Mouse (Mus musculus): ENCODE results near the gene Lmod3. TPM values are rescaled to one million over a fixed set of nuclear protein-coding genes. Genes with fewer than 3 reads are reported as not detected.

Gene Lmod3
- polyA plus RNA-seq, 1 experiment from 2014 or later, result not detected

DNA sequence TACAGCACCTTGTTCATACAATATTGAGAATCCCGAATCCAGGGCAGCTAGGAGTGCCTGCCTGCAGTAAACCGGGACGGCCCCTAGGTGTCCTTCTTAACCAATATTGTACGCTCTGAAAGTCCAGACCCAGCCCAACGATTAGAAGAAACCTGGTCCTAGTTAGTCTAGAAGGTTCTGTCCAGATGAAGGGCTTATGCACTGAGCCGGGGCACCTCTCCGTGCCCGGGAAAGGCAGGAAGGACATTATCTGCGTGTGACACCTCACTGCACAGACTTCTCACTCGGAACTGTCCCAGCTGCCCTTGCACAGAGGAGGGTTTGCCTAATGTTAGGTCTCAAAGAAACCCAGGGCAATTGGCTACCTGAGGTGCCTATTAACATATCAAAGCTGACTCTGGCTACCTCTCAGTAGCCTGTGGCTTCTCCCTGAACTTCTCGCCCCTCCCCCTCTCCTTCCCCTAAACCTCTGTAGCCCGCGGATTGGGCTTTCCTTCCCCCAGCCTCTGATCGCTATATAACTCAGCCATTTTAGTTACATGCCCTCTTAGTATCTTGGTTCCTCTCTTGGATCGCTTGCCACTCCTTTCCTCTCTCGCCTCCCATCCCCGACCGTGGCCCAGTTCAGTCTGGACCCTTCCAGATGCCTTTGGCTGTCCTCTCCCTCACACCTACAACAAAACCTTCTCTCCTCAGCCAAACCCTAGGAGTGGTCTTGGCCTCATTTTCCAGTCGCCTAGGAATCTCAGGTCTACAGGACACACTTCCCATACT is 25.6 kb upstream of the Lmod3 start:
- Histone ChIP-seq H3K9ac (ENCODE audit: low read depth, low read length) (peak overlapping the region; percentile 52), H3K36me3 (ENCODE audit: control insufficient read depth, insufficient read depth, low read length) (no peaks in the 10 kb centered on the region), H3K4me2 (ENCODE audit: low read length) (peak overlapping the region; percentile 65), H3K9me3 (replicated peaks; ENCODE audit: control insufficient read depth, low read length, poor library complexity, severe bottlenecking) (no peaks in the 10 kb centered on the region), H3K4me3 (ENCODE audit: low read depth, low read length) (peak overlapping the region; percentile 24), H3K4me1 (ENCODE audit: control insufficient read depth, insufficient read depth, low read length) (peaks cover 12% of the 10 kb centered on the region), H3K27ac (ENCODE audit: low read length) (no peak overlapping the region), H3K27me3 (ENCODE audit: control insufficient read depth, insufficient read depth, low read depth, low read length) (0 out of 2 replicates have a peak, but pooled peaks cover 2% of the 10 kb centered on the region)
- WGBS, result 4% methylated on average over 19 of the region's 19 CpGs
- peak; percentile 87 for ATAC-seq

DNA sequence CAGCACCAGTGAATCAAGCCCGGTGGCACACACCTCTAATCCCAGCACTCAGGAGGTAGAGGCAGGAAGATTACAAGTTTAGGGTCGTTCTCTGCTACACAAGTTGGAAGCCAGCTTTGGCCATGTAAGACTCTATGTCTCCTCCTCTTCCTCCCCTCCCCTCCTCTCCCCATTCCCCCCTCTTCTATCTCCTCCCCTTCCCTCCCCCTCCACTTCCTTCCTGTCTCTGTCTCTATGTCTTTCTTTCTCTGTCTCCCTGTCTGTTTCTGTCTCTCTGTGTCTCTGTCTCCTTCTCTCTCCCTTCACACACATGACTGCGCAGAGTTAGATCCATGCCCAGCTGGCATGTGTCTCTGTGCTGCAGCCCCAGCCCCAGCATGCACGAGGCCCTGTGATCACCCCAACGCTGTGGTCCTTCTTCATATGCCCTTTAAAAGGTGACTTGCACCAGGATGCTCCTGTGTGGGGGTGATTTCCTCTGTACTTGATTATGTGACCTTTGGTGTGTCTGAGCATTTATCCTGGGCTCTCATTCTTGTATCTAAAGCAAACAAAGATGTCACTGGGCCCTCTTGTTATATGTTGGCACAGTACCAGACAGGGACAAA is 24.4 kb upstream of the Lmod3 start:
- ATAC-seq, result no peak
- no peaks in the 10 kb centered on the region for H3K9me3 ChIP-seq (replicated peaks; ENCODE audit: control insufficient read depth, low read length, poor library complexity, severe bottlenecking)
- H3K27ac ChIP-seq (ENCODE audit: low read length), result no peak overlapping the region
- 0 out of 2 replicates have a peak, but pooled peaks cover 2% of the 10 kb centered on the region for H3K27me3 ChIP-seq (ENCODE audit: control insufficient read depth, insufficient read depth, low read depth, low read length)
- 68% methylated on average over 5 of the region's 5 CpGs for WGBS
- H3K4me3 ChIP-seq (ENCODE audit: low read depth, low read length), result no peak overlapping the region
- H3K4me1 ChIP-seq (ENCODE audit: control insufficient read depth, insufficient read depth, low read length), result peaks cover 12% of the 10 kb centered on the region
- no peaks in the 10 kb centered on the region for H3K36me3 ChIP-seq (ENCODE audit: control insufficient read depth, insufficient read depth, low read length)
- no peak overlapping the region for H3K4me2 ChIP-seq (ENCODE audit: low read length)
- H3K9ac ChIP-seq (ENCODE audit: low read depth, low read length), result no peak overlapping the region

DNA sequence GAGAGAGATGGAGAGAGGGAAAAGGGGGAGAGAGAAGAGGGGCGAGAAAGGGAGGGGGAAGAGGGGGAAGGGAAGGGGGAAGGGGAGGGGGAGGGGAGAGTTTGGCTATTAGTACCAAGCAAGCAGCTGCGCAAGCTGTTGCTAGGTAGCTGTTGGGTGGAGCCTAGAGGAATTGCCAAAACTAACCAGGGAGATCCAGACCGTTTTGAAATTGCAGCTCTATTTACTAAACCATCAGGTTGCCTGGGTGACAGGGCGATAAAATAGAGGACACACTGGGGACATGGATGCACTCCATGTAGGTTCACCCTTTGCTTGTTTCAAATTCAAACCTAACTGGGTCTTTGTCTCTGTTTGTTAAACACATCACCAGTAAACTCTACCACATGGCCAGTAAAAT is 23.8 kb upstream of the Lmod3 start:
- no peak for ATAC-seq
- Histone ChIP-seq H3K4me2 (ENCODE audit: low read length) (no peak overlapping the region), H3K9ac (ENCODE audit: low read depth, low read length) (no peak overlapping the region), H3K36me3 (ENCODE audit: control insufficient read depth, insufficient read depth, low read length) (no peaks in the 10 kb centered on the region), H3K4me3 (ENCODE audit: low read depth, low read length) (no peak overlapping the region), H3K27me3 (ENCODE audit: control insufficient read depth, insufficient read depth, low read depth, low read length) (peaks cover 2% of the 10 kb centered on the region; the same call in 1 of the 2 replicates), H3K9me3 (replicated peaks; ENCODE audit: control insufficient read depth, low read length, poor library complexity, severe bottlenecking) (no peaks in the 10 kb centered on the region), H3K4me1 (ENCODE audit: control insufficient read depth, insufficient read depth, low read length) (peaks cover 12% of the 10 kb centered on the region), H3K27ac (ENCODE audit: low read length) (no peak overlapping the region)
- WGBS, result 29% methylated on average over 4 of the region's 4 CpGs

DNA sequence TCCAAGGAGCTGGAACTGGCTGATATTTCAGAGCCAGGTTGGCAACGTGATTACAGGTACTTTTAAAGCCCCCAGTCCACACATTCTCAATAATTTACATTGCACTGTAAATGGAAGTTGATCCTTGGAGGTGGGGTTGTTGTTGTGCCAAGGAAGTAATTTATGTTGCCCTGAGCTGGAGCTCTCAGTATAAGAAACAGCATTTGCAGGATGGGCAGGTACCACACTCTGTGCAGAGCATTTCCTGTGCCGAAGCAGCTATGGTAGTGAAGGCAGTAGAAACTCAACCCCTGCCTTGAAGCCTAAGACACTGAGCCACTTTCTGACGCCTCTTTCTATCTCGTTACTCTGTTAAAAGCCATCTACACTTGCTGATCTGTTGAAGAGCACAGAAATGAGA is 23.2 kb upstream of the Lmod3 start:
- no peaks in the 10 kb centered on the region for H3K36me3 ChIP-seq (ENCODE audit: control insufficient read depth, insufficient read depth, low read length)
- no peak overlapping the region for H3K4me3 ChIP-seq (ENCODE audit: low read depth, low read length)
- no peak overlapping the region for H3K4me2 ChIP-seq (ENCODE audit: low read length)
- H3K9ac ChIP-seq (ENCODE audit: low read depth, low read length), result no peak overlapping the region
- H3K27me3 ChIP-seq (ENCODE audit: control insufficient read depth, insufficient read depth, low read depth, low read length), result peaks cover 2% of the 10 kb centered on the region; the same call in 1 of the 2 replicates
- no peaks in the 10 kb centered on the region for H3K9me3 ChIP-seq (replicated peaks; ENCODE audit: control insufficient read depth, low read length, poor library complexity, severe bottlenecking)
- no peak overlapping the region for H3K27ac ChIP-seq (ENCODE audit: low read length)
- ATAC-seq, result no peak
- peaks cover 12% of the 10 kb centered on the region for H3K4me1 ChIP-seq (ENCODE audit: control insufficient read depth, insufficient read depth, low read length)
- 55% methylated on average over 4 of the region's 4 CpGs for WGBS

DNA sequence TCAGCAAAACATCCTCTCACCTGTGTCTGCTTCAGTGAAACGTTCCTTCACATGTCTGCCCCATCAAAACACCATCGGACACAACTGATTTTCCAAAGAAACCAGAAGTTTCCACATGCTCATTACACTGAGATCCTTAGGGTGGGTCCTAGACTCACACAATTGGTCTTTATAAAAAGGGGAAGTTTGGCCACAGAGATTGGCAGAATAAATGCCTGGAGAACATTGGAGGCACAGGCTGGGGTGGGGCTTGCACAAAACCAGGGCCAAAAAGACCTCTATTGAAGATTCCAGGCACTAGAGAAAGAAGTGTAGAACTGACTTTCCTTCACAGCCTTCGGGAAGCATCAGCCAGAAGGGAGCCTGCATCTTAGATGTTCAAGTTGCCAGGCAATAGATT is 21.2 kb upstream of the Lmod3 start:
- H3K27me3 ChIP-seq (ENCODE audit: control insufficient read depth, insufficient read depth, low read depth, low read length), result peaks cover 2% of the 10 kb centered on the region; the same call in 1 of the 2 replicates
- ATAC-seq, result no peak
- no peak overlapping the region for H3K27ac ChIP-seq (ENCODE audit: low read length)
- peaks cover 12% of the 10 kb centered on the region for H3K4me1 ChIP-seq (ENCODE audit: control insufficient read depth, insufficient read depth, low read length)
- 88% methylated on average over 3 of the region's 3 CpGs for WGBS
- H3K9ac ChIP-seq (ENCODE audit: low read depth, low read length), result no peak overlapping the region
- no peak overlapping the region for H3K4me3 ChIP-seq (ENCODE audit: low read depth, low read length)
- no peaks in the 10 kb centered on the region for H3K9me3 ChIP-seq (replicated peaks; ENCODE audit: control insufficient read depth, low read length, poor library complexity, severe bottlenecking)
- H3K36me3 ChIP-seq (ENCODE audit: control insufficient read depth, insufficient read depth, low read length), result no peaks in the 10 kb centered on the region
- no peak overlapping the region for H3K4me2 ChIP-seq (ENCODE audit: low read length)

DNA sequence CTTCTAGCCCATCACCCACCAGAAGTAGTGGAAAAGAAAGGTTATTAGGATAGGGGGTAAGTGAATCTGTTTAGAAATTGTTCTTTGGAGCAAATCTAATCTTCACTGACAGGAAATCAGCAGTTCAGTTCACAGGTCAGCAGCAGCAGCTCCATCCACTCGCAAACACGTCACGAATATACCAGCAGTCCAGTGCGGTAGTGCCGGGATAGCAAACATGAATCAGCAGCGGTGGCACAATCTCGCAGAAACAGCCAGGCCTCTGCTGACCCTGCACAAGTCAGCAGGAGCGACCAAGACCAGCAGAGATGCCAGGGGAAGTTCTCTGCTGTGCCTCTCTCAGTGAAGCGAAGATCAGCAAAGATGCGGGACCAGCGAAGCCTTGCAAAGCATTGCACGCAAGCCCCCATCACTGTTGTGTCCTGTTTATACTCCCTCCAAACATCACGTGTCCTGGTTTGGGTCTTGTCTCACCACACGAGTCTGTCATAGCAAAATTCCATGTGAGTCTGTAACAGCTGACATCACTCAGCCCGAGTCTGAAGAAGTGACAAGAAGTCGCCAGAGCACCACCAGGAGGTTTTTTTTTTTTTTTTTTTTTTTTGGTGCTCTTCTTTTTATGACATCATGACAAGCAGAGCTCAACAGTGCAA is 20.6 kb upstream of the Lmod3 start:
- no peak for ATAC-seq
- Histone ChIP-seq H3K9ac (ENCODE audit: low read depth, low read length) (no peak overlapping the region), H3K27ac (ENCODE audit: low read length) (no peak overlapping the region), H3K27me3 (ENCODE audit: control insufficient read depth, insufficient read depth, low read depth, low read length) (peaks cover 2% of the 10 kb centered on the region; the same call in 1 of the 2 replicates), H3K36me3 (ENCODE audit: control insufficient read depth, insufficient read depth, low read length) (no peaks in the 10 kb centered on the region), H3K4me1 (ENCODE audit: control insufficient read depth, insufficient read depth, low read length) (peaks cover 7% of the 10 kb centered on the region), H3K4me3 (ENCODE audit: low read depth, low read length) (no peak overlapping the region), H3K9me3 (replicated peaks; ENCODE audit: control insufficient read depth, low read length, poor library complexity, severe bottlenecking) (no peaks in the 10 kb centered on the region), H3K4me2 (ENCODE audit: low read length) (no peak overlapping the region)
- WGBS, result 82% methylated on average over 16 of the region's 16 CpGs

DNA sequence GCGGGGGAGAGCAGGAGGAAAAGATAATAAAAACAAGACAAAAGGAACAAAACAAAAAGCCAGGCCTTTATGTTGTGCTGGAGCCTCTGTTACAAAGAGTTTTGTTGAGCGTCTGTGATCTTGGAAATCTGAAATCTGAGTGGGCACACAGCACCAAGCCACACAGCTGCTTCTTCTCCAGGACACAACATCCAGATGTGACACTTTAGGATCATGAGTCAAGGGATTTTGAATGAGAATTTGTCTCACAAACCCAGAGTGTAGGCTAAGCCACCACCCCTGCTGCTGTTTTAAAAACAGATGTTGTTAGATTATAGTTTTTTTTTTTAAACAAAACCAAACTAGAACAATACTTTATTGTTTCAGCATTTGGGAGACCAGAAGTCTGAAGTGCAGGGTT is 19.8 kb upstream of the Lmod3 start:
- no peak overlapping the region for H3K4me2 ChIP-seq (ENCODE audit: low read length)
- no peaks in the 10 kb centered on the region for H3K36me3 ChIP-seq (ENCODE audit: control insufficient read depth, insufficient read depth, low read length)
- no peak overlapping the region for H3K4me3 ChIP-seq (ENCODE audit: low read depth, low read length)
- no peak overlapping the region for H3K9ac ChIP-seq (ENCODE audit: low read depth, low read length)
- no peak overlapping the region for H3K27ac ChIP-seq (ENCODE audit: low read length)
- no peak for ATAC-seq
- 0 out of 2 replicates have a peak, but pooled peaks cover 5% of the 10 kb centered on the region for H3K4me1 ChIP-seq (ENCODE audit: control insufficient read depth, insufficient read depth, low read length)
- H3K9me3 ChIP-seq (replicated peaks; ENCODE audit: control insufficient read depth, low read length, poor library complexity, severe bottlenecking), result no peaks in the 10 kb centered on the region
- 63% methylated on average over 2 of the region's 2 CpGs for WGBS
- peaks cover 2% of the 10 kb centered on the region; the same call in 1 of the 2 replicates for H3K27me3 ChIP-seq (ENCODE audit: control insufficient read depth, insufficient read depth, low read depth, low read length)

DNA sequence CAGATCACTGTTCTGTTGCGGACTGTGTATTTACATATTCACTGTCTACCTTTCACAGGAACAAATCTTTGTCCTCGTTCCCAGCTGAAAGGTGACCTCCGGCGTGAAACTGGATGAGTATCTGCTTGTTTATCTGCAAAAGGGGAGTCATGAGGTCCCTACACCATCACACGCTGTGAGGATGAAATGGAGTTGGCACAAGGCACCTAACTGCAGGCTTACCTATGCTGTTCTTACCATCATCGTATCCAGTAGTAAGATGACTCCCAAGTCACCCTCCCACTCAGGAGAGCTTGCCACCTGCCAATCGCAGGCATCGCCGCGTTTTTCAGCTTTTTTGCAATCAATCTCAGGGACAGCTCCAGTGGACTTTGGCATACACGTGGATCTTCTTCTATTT is 17.0 kb upstream of the Lmod3 start:
- no peak for ATAC-seq
- Histone ChIP-seq H3K36me3 (ENCODE audit: control insufficient read depth, insufficient read depth, low read length) (no peaks in the 10 kb centered on the region), H3K9ac (ENCODE audit: low read depth, low read length) (no peak overlapping the region), H3K27me3 (ENCODE audit: control insufficient read depth, insufficient read depth, low read depth, low read length) (no peaks in the 10 kb centered on the region; the same call in 1 of the 2 replicates), H3K27ac (ENCODE audit: low read length) (no peak overlapping the region), H3K4me3 (ENCODE audit: low read depth, low read length) (no peak overlapping the region), H3K4me2 (ENCODE audit: low read length) (no peak overlapping the region), H3K9me3 (replicated peaks; ENCODE audit: control insufficient read depth, low read length, poor library complexity, severe bottlenecking) (no peaks in the 10 kb centered on the region), H3K4me1 (ENCODE audit: control insufficient read depth, insufficient read depth, low read length) (no peaks in the 10 kb centered on the region)
- WGBS, result 82% methylated on average over 11 of the region's 11 CpGs

DNA sequence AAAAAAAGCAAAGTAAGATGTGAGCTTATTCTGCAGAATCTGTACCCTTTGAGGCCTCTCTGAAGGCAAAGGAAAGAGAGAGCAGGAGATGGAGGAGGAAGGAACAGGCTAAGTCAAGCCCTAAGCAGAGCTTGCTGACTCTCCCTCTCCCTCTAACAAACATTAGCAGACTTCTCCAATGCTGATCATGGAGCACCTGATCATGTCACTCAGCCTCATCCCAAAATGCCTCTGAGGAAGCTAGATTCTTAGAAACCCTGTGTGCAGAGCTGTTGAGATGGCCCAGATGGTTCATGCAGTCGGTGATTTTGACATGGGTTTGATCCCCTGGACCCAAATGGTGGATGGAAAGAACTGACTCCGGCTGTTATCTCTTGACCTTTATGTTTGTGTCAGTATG is 14.6 kb upstream of the Lmod3 start:
- ATAC-seq, result no peak
- no peaks in the 10 kb centered on the region; the same call in 1 of the 2 replicates for H3K27me3 ChIP-seq (ENCODE audit: control insufficient read depth, insufficient read depth, low read depth, low read length)
- no peak overlapping the region for H3K4me3 ChIP-seq (ENCODE audit: low read depth, low read length)
- WGBS, result 98% methylated on average over 2 of the region's 2 CpGs
- no peak overlapping the region for H3K27ac ChIP-seq (ENCODE audit: low read length)
- H3K9ac ChIP-seq (ENCODE audit: low read depth, low read length), result no peak overlapping the region
- H3K4me1 ChIP-seq (ENCODE audit: control insufficient read depth, insufficient read depth, low read length), result no peaks in the 10 kb centered on the region
- no peaks in the 10 kb centered on the region for H3K9me3 ChIP-seq (replicated peaks; ENCODE audit: control insufficient read depth, low read length, poor library complexity, severe bottlenecking)
- no peaks in the 10 kb centered on the region for H3K36me3 ChIP-seq (ENCODE audit: control insufficient read depth, insufficient read depth, low read length)
- H3K4me2 ChIP-seq (ENCODE audit: low read length), result no peak overlapping the region
